Mouse (Mus musculus) testis, postnatal 14 days (tissue): ENCODE measurements around the gene Jmjd4.

Experiments
- DNase-seq: peaks from one replicate; pipeline ENCODE4 v3.0.0; 2021; ENCODE audit warnings: low spot score

Jmjd4 gene

GRCm38 (mm10) chr11:59449741-59450229 is at the start of gene Jmjd4:
Gene Jmjd4, plus strand, starts transcription at chr11:59450045.
- peak; percentile 95 for DNase-seq

- DNase-seq: no peak
Observed at GRCm38 (mm10) chr11:59400876-59401275, 49.0 kb upstream of the Jmjd4 start.

GRCm38 (mm10) chr11:59405761-59406160 is 44.1 kb upstream of the Jmjd4 start:
- DNase-seq: no peak

DNA sequence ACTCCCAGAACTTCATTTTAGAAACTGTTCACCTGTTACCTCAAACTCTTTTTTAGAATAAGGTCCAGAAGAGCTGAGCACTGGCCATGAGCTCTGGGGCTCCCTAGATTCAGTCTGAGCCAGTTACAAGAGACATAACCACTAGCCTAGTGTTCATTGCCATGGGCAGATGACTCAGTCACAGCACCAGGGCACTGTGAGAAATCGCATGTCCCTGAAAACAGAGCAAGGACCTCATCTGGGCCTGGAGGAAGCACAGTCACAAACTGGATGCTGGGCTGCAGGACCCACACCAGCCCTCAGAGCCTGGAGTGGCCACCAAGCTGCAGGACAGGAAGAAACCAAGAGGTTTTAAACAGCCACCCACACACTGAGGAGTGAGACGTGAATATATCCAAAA is 39.0 kb upstream of the Jmjd4 start:
- no peak for DNase-seq

DNA sequence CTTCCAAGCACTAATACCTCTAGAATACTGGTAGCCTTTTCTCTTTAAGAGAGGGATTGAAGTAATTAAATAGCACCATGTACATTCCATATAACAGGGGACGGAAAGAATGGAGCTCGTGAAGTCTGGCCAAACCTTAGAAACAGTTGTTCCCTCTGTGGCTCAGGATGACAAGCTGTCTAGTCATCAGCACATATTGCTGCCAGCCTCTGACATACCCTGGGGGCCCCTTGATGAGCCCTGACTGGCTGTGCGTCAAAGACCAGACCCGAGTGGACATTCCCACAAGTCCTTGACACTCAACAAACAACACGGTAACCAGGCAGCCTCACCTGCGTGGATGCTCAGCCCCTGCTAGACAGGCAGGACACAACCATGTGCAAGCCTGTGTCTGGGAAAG is 37.8 kb upstream of the Jmjd4 start:
- no peak for DNase-seq

GRCm38 (mm10) chr11:59412999-59413863 is 36.6 kb upstream of the Jmjd4 start:
- no peak for DNase-seq

- DNase-seq: no peak
Observed at GRCm38 (mm10) chr11:59418708-59419107, 31.1 kb upstream of the Jmjd4 start.

DNA sequence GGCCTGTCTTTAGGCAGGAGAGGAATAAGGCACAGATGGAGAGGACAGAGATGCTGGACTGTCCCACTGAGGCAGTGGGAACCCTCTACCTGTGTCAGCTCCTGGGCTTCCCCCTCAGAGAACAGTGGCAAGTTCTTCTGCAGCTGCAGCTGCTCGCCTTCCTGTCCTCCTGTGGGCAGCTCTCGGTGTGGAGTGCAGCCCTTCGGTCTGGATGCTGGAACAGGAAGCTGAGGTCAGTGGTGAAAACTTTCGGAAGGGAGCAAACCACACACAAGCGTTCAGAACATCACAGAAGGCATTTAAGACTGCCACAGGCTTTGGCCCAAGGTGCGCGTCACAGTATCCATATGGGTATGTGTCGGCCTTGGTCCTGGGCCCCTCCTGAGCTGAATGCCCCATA is 28.4 kb upstream of the Jmjd4 start:
- no peak for DNase-seq

DNA sequence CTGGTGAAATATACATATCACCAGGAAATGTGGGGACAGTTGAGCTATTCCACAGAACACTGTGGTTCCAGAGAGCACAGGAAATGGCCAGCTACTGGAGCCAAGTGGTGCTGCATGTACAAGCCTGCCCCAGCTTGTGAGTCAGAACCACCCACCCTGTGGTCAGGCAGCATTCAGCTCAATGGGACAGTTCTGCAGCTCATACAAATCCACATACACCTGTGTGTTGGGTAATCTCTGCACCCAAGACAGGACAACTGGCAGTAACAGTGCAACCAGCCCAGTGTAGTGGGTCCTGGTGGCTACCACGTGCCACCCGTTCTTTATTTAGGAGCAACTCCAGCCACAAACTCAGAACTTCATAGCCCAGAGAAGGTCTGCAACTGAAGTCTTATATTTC is 27.9 kb upstream of the Jmjd4 start:
- no peak for DNase-seq

- no peak for DNase-seq
Observed at GRCm38 (mm10) chr11:59423010-59423588, 26.7 kb upstream of the Jmjd4 start.

- no peak for DNase-seq
Observed at GRCm38 (mm10) chr11:59425671-59426101, 24.2 kb upstream of the Jmjd4 start.

GRCm38 (mm10) chr11:59428057-59428660 is 21.7 kb upstream of the Jmjd4 start:
- DNase-seq: no peak

- DNase-seq: no peak
Observed at GRCm38 (mm10) chr11:59429959-59430358, 19.9 kb upstream of the Jmjd4 start.

DNA sequence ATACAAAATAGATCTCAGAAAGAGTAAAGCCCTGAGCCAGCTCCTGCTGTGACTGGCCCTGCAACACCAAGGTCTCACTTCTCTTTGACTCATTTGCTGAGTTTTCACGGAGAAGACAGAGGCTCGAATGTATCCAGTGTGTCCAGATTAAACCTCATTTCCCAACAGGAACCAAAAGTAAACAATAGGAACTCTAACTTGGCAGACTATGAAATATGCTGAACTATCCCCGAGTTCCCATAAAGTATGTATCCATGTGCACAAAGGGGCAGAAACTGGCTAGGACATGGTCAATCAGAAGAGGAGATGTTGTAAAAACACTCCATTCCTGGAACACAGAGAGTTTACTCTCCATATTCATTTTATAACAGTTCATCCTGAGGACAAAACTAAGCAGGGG is 17.6 kb upstream of the Jmjd4 start:
- DNase-seq: no peak

GRCm38 (mm10) chr11:59437954-59438353 is 11.9 kb upstream of the Jmjd4 start:
- peak; percentile 70 for DNase-seq

- DNase-seq: no peak
Observed at GRCm38 (mm10) chr11:59443102-59443501, 6.7 kb upstream of the Jmjd4 start.

GRCm38 (mm10) chr11:59450230-59450771 is 456 bp downstream of the Jmjd4 start:
- no peak for DNase-seq

DNA sequence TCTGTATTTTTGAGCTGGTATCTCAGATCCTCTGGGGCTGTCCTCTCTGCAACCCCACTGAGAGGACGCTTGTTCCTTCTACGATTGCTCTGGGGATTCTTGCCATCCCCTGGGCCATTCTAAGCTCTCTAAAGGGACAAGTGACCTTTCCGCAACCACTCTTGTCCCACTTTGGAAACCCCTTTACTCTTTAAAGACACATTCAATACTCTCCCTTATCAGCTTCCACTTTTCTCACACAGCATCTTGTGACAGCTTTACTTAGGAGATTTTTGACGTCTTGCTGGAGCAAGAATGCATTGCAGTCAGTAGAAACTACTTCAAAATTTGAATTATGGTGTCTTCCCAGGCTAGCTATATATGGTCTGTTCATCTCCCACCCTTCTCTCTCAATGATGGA is 1.2 kb downstream of the Jmjd4 start, which contains the start of gene Snap47:
Gene Snap47 (minus strand): TSS at position 101 of the 400 bp plus-strand sequence.
- no peak for DNase-seq

DNA sequence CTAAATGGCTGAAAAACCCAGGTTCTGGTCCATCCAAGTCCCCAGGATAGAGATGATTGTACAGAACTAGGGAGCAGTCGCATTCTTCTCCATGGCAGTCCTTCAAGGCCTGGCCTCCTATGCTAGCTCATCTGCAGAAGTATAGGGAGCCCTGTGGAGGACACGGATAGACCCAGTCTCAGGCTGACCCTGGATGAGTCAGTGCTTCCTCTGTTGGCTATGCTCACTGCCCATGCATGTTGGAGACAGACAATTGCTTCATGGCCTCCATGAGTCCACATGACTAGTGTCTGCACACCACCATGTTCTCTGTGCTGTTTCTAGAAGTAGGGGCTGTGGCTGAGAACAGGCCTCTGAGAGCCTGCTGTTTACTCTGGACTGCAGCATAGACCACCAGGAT is 6.5 kb downstream of the Jmjd4 start:
- DNase-seq: no peak

- no peak for DNase-seq
Observed at GRCm38 (mm10) chr11:59456891-59457290, 7.0 kb downstream of the Jmjd4 start.

DNA sequence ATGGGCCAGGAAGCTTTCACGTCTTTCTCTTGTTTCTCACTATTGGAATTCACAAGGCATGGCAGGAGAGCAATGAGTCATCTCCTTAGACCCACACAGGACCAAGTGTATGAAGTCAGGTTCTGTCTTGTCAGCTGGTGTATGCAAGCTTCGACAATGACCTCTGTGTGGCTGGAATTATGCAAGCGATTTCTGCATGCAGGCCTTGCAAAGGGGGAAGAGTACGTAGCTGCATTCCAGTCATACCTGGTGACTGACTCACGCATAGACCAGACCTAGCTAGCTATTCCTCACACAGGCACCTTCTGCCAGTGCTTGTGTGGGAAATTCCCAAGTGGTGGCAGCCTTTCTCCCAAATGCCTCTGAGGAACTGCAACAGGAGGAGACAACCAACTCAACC is 9.1 kb downstream of the Jmjd4 start:
- no peak for DNase-seq

- DNase-seq: no peak
Observed at GRCm38 (mm10) chr11:59460459-59460858, 10.6 kb downstream of the Jmjd4 start.
